In genomic region chr11:34212853-34213252, GRCm38 (mm10) we compare ENCODE assay signal across 8 mouse cellular contexts. TPM values are rescaled to one million over a fixed set of nuclear protein-coding genes. Genes with fewer than 3 reads are reported as not detected.
DNase-seq lines count a peak whose midpoint lies in the region; ATAC-seq lines count a peak whose summit lies in the region.

No protein-coding gene starts in this region.

- H3K4me1 ChIP-seq in forebrain, embryonic 12.5 days = no peaks in the 10 kb centered on the region
- H3K4me1 ChIP-seq in limb, embryonic 11.5 days (ENCODE audit: control insufficient read depth, insufficient read depth, low read length) = no peaks in the 10 kb centered on the region

- no peaks in the 10 kb centered on the region for H3K9me3 ChIP-seq in forebrain, embryonic 12.5 days
- H3K9me3 ChIP-seq in limb, embryonic 11.5 days (ENCODE audit: control insufficient read depth, low read length) = no peaks in the 10 kb centered on the region

- 26% methylated on average over 5 of the region's 5 CpGs for WGBS in forebrain, embryonic 12.5 days
- 25% methylated on average over 5 of the region's 5 CpGs for whole genome bisulfite sequencing in limb, embryonic 11.5 days

- no peak overlapping the region for H3K27ac ChIP-seq in forebrain, embryonic 12.5 days
- H3K27ac ChIP-seq in limb, embryonic 11.5 days (replicated peaks; ENCODE audit: low read depth, low read length) = no peak overlapping the region

- no peak overlapping the region for H3K4me3 ChIP-seq in forebrain, embryonic 12.5 days (replicated peaks)
- H3K4me3 ChIP-seq in limb, embryonic 11.5 days (ENCODE audit: low read depth, low read length) = no peak overlapping the region

- no peaks in the 10 kb centered on the region for H3K27me3 ChIP-seq in forebrain, embryonic 12.5 days
- no peaks in the 10 kb centered on the region for H3K27me3 ChIP-seq in limb, embryonic 11.5 days (ENCODE audit: control insufficient read depth, insufficient read depth, low read length)

- H3K9ac ChIP-seq in forebrain, embryonic 12.5 days = no peak overlapping the region
- H3K9ac ChIP-seq in limb, embryonic 11.5 days (ENCODE audit: low read length) = no peak overlapping the region

- H3K36me3 ChIP-seq in forebrain, embryonic 12.5 days (replicated peaks) = no peaks in the 10 kb centered on the region
- H3K36me3 ChIP-seq in limb, embryonic 11.5 days (ENCODE audit: control insufficient read depth, insufficient read depth, low read length) = no peaks in the 10 kb centered on the region

- no peak overlapping the region for H3K4me2 ChIP-seq in forebrain, embryonic 12.5 days
- no peak overlapping the region for H3K4me2 ChIP-seq in limb, embryonic 11.5 days (ENCODE audit: low read depth, severe bottlenecking)

- 0 out of 2 replicates have a peak, but pooled peaks have one; percentile 39 for ATAC-seq in forebrain, embryonic 12.5 days (ENCODE audit: low FRiP score)
- no peak for ATAC-seq in limb, embryonic 11.5 days (ENCODE audit: insufficient number of reproducible peaks, low FRiP score, low TSS enrichment, low read depth)

- peak; percentile 61 for DNase-seq in urinary bladder, postnatal 25 days (ENCODE audit: low spot score)
- DNase-seq in urinary bladder, adult 2 months (ENCODE audit: low spot score) = no peak
- DNase-seq in c-Kit-negative CD71-positive TER-119-positive erythroid progenitor cells, embryonic 14.5 days (ENCODE audit: low read depth, low spot score) = peak; percentile 16
- DNase-seq in kidney, adult 8-10 months = peak; percentile 36 to 70
- DNase-seq in limb, embryonic 11.5 days (ENCODE audit: low spot score) = peak; percentile 80
- peak; percentile 74 for DNase-seq in ovary, postnatal 14 days (ENCODE audit: low spot score)
- DNase-seq in yolk sac, embryonic 10.5 days (ENCODE audit: low spot score) = peak; percentile 22

RNA-seq across cellular contexts. Expression of gene Foxi1, which starts 5.0 kb away (rescaled TPM):
- polyA plus RNA-seq in urinary bladder, adult 2 months (2012; rRNA removed) = not detected in 2 replicates
- polyA plus RNA-seq in forebrain, embryonic 12.5 days (2016; fragmentation: Nextera tagmentation; extraction: Ambion mirVana) = not detected in 2 replicates
- polyA plus RNA-seq in limb, embryonic 11.5 days (2014; fragmentation: Nextera tagmentation; extraction: Ambion mirVana) = not detected in 2 replicates
